In genomic region chr16:11704096-11704495, GRCm38 (mm10) we compare ENCODE assay signal across 13 mouse cellular contexts.
"Had no signal": no experiment of that assay in that cellular context is flagged by ENCODE, and none has a peak within 500 bp of the region (broad histone marks: within the 10 kb centered on the region; RNA-seq: fewer than 3 reads in every experiment).

No protein-coding gene starts in this region.

- H3K4me3 ChIP-seq: intestine, embryonic 15.5 days; layer of hippocampus, adult 2 months; limb, embryonic 12.5 days; liver, embryonic 15.5 days; midbrain, embryonic 15.5 days; neural tube, embryonic 12.5 days had no signal

- H3K9me3 ChIP-seq: intestine, embryonic 15.5 days; limb, embryonic 12.5 days; liver, embryonic 15.5 days; midbrain, embryonic 15.5 days; neural tube, embryonic 12.5 days had no signal

- ATAC-seq: intestine, embryonic 15.5 days; lung, postnatal 0 days; midbrain, embryonic 15.5 days had no signal

- H3K36me3 ChIP-seq: intestine, embryonic 15.5 days; limb, embryonic 12.5 days; liver, embryonic 15.5 days; midbrain, embryonic 15.5 days; neural tube, embryonic 12.5 days had no signal

- H3K27ac ChIP-seq: intestine, embryonic 15.5 days; kidney, postnatal 0 days; layer of hippocampus, adult 2 months; limb, embryonic 12.5 days; liver, embryonic 15.5 days; midbrain, embryonic 15.5 days; neural tube, embryonic 12.5 days had no signal

- H3K4me1 ChIP-seq: intestine, embryonic 15.5 days; midbrain, embryonic 15.5 days; neural tube, embryonic 12.5 days had no signal

- DNase-seq: liver; lung, adult 2 months; lung, postnatal 36 days; spleen, adult 18-20 months; thymus, postnatal 36 days had no signal

- H3K27me3 ChIP-seq: intestine, embryonic 15.5 days; limb, embryonic 12.5 days; liver, embryonic 15.5 days; midbrain, embryonic 15.5 days; neural tube, embryonic 12.5 days had no signal

- H3K9ac ChIP-seq: intestine, embryonic 15.5 days; limb, embryonic 12.5 days; liver, embryonic 15.5 days; midbrain, embryonic 15.5 days; neural tube, embryonic 12.5 days had no signal

- H3K4me2 ChIP-seq: intestine, embryonic 15.5 days; limb, embryonic 12.5 days; liver, embryonic 15.5 days; midbrain, embryonic 15.5 days; neural tube, embryonic 12.5 days had no signal
